Mouse (Mus musculus) thymus, adult 2 months (tissue): ENCODE measurements around the gene Fhad1.

Experiments used
- CTCF ChIP-seq: fragments of 200-500 bp; IDR thresholded peaks from 2 replicates; pipeline ENCODE4 v1.5.1; 2012; ENCODE audit warnings: mild to moderate bottlenecking, control low read depth, low read length, moderate library complexity, borderline replicate concordance; ENCODE audit not compliant: control insufficient read depth, poor library complexity, insufficient read depth; ENCODE audit errors: extremely low read depth
- POLR2A ChIP-seq: fragments of 200-500 bp; IDR thresholded peaks from 2 replicates; pipeline ENCODE4 v1.6.1; 2012; ENCODE audit warnings: mild to moderate bottlenecking, low read length, control low read depth, moderate library complexity; ENCODE audit not compliant: control insufficient read depth, poor library complexity, insufficient read depth; ENCODE audit errors: extremely low read depth

DNA sequence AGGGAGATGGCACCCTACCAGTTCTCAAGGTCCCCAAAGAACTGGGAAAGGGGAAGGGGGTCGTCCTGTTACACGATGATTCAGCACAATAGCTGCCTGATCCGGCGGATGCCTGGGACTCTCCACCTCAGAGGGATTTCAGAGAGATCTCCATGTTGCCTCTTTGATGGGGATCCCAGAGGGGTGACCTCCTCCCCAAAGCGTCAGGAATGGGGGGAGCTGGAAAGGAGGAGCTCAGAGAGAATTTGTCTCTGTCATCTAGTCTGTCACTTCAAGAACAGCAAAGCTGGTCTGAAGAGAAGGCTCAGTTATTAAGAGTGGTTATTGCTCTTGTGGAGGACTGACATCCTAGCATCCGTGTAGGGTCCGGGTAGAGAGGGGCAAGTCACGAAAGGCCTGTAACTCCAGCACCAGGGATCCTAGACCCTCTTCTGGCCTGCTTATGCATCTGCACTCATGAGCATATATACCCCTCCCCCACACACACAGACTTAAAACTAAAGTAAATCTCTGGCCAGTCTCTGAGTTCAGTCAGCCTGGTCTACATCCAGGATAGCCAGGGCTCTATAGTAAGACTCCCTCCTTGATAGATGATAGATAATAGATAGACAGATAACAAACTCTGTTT, 139.3 kb downstream of the Fhad1 start:
- TF ChIP-seq CTCF (no peak), POLR2A (no peak)
